Mouse (Mus musculus) frontal cortex, postnatal 36 days (tissue): ENCODE measurements around the gene Tmigd3.
A peak's percentile ranks its signal among the peaks of the same experiment; 100 is the strongest.

Source experiments
- DNase-seq, 2 experiments: peaks; one replicate each; pipeline ENCODE4 v3.0.0; 2022; ENCODE audit warnings: low spot score in 2 of 2

Tmigd3 gene

GRCm38 (mm10) chr3:105873451-105874445 is 3.0 kb downstream of the Tmigd3 start:
- DNase-seq, result no peak

GRCm38 (mm10) chr3:105876022-105876421 is 5.3 kb downstream of the Tmigd3 start:
- DNase-seq, result no peak

GRCm38 (mm10) chr3:105877252-105877803 is 6.6 kb downstream of the Tmigd3 start:
- DNase-seq, result no peak

DNA sequence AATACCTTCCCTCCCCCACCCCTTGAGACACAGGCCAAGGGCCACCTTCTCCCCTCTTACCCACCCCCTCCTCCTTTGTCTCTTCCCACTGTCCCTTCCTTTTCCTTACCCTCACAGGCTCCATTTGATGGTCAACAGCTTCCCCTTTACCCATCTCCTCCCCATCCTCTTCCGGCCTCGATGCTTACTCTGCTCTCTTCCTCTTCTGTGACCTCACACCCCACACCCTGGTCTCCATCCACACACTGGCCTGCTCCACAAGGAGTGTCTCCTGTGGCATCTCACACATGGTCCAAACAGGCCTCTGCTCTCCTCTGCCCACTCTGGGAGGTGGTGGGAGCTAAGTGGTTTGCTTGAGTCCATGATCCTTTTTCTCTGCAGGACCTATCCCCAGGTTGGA is 7.2 kb downstream of the Tmigd3 start:
- no peak for DNase-seq

DNA sequence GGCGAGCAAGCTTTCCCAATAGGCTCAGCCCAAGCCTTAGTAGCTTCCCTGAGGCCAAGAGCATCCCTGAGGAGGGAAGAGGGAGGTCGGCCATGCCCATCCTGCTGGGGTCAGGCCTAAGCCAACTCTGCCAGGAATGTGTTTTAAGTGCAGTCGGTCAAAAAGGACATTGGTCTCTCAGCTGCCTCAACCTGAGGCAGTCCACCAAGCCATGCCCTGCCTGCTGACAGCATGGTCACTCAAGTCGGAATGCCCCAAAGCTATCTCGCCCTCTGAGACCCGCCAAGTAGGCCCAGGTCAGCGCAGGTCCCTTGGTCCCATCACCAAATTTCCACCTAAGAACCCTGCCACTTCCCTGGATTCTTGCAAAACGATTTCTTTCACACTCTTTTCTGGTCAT is 8.0 kb downstream of the Tmigd3 start:
- DNase-seq, result no peak

DNA sequence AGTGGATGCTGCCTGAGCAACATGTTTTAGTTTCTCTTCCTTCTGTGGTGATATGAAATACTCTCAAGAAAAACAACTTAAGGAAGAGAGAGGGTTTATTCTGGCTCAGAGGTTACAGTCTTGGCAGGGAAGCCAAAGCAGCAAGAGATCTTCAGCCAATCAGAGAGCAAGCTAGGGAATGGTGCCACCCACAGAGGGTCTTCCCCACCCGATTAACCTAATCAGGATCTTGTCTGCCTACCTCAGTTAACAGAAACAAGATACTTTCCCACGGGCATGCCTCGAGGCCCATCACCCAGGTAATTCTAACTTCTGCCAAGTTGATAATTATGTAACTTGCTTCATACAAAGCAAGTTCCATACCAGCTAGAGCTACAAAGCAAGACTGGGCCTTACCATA is 9.7 kb downstream of the Tmigd3 start:
- no peak for DNase-seq

DNA sequence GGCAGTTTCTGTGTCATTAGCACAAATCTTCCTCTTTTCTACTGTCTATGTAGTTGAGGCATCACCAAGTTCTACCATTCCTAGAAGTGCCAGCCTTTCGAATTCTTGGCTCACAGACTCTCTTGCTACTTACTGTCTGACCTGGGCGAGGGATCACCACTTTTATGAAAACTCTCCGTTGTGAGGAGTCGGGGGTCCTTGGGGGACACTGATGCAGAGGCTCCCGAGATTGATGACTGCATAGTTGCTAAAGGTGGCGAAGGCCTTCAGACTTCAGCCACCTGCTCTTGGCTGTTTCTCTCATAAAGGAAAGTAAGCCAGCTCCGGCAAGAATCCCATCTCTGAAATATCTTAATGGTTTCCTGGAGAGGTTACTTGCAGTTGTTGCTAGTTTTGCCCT is 11.4 kb downstream of the Tmigd3 start:
- no peak for DNase-seq

DNA sequence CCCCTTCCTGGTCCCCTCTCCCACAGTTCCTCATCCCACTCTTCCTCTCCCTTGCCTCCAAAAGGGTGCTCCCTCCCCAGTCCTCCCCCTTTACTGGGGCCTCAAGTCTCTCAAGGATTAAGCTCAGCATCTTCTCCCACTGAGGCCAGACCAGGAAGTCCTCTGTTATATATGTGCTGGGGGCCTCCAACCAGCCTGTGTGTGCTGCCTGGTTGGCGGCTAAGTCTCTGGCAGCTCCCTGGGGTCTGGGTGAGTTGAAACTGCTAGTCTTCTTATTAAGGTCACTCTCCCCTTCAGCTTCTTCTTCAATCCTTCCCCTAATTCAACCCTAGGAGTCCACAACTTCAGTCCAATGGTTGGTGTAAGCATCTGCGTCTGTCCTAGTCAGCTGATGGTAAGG is 12.4 kb downstream of the Tmigd3 start:
- no peak for DNase-seq

DNA sequence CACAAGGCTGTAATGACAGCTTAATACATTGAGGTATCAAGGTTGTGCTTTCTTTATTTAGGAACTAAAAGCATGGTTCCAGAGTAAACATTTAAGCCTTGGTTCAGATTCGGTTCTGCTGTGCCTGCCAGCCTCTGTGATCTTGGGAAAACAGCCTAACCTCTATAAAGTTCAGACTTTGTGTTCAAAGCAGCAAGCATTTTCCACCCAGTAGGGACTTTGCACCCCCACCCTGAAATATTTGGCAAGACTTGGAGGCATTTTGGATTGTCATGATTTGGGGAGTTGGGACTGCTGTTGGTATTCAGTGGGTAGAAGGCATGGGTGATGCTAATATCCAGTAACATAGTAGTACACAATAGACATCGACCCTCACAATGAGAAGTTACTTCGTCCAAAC is 18.3 kb downstream of the Tmigd3 start:
- DNase-seq, result no peak

GRCm38 (mm10) chr3:105890220-105890619 is 19.5 kb downstream of the Tmigd3 start:
- DNase-seq, result no peak

DNA sequence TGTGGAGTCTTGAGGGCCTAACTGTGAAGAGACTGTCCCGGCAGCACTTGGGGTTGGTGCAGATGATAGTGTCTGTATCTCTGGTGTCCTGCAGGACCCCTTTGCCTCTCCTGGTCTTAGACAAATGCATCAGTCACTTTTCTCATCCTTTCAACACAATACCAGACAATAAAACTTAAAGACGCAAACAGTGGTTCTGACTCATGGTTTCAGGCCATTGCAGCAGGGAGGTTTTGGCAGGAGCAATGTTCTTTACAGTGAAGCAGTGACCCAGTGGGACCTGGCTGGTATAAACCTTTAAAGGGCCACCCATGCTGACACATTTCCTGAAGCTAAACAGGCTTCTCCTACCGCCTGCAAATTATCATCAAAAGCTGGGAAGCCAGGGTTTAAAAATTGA is 20.4 kb downstream of the Tmigd3 start:
- DNase-seq, result no peak

DNA sequence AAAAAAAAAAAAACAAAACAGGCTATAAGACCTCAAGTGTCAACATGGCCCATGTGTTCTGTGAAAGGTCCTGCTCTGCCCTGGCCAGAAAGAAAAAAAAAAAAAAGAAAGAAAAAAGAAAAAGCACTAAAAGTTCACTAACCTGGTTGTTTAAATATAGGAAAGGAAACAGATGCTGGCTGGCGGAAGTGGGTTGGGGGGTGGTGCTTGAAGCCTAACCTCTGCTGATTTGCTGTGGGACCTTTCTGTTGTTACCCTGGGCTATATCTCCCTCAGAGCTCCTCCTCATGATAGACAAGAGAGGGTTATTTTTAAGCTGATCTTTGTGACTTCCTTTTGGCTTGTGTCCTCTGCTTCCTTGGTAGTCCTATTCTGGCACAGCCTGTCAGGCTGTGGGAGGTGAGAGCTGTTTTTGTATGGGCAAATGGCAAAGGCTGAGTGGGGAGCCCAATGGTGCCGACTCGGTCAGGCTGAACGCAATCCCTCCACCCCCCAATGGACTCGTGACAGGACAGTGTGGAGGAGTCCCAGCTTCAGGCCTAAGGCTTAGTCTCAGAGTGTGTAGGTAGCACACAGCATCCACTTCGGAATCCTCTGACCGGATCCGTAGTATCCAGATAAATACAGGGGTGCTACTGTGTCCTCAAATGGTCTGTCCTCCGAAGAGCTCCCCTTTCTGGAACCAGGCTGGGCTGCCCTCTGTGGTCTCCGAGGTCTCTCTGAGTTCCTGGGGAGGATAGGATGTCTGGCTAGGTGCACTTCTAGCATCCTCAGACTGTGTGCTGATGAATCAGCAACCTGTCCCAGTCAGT is 21.3 kb downstream of the Tmigd3 start:
- peak in 1 of 2 experiments; percentile 28 for DNase-seq

GRCm38 (mm10) chr3:105892572-105893495 is 22.1 kb downstream of the Tmigd3 start:
- no peak for DNase-seq

DNA sequence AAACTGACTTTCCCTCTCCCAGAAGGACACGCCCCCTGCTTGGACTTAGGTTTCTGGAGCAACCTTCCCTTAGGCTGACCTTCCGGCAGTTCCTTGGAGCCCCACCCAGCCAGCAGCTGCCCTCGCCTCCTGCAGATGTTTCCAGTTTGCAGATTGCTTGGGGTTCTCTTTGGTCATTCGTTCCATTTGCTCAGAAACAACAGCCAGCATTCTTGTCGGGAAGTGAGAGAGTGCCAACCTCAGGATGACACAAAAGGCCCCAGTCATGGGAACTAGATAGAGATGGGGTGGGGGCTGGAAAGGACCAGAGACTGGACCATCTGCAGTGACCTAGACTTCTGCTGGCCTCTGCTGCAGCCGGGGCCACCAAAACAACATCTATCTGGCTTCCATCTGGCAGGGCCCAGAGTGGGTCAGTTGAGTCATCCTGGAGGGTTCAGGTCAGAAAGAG is 23.3 kb downstream of the Tmigd3 start:
- no peak for DNase-seq

DNA sequence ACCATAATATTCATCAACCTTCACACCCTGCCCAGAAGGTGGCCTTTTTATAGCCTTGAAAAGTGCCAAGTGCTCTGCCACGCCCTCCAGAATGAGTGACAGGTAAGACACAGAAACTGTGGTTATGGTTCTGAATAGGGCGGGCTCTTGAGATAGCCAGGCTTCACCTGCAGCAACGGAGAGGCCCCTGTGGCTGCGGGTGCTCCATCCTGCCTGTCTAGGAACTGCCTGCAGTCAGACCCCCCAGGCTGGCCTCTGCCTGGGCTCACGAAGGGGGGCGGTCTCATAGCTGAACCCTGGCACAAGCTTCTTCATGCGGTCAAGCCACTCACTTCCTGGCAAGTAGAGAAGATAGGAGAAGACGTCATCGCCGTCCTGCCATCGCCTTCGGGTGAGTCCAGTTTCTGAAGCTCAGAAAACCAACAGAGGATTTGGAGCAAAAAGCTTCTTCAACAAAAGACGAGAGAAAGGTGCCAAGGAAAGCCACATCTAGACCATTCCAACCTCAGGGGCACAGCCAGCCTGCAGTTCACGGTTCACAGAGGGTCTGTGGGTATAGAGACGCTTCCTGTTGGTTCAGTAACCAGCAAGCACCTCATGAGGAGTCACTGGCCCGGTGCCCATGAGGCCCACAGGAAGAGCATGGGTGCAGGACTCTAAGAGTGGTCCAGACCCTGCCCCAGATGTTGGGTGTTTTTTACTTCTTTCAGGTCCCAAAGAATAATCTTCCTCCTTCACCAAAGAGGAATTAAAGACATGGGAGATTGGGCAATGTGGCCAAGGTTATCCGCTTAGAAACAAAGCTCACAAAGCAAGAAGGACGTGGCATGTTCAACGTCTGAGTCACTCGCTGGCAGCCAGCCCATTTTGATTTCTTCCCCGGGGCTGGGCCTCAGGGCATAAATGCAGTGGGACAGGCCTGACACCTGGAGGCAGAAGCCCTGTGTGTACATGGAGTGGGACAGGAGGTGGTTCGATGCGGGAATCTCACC is 24.2 kb downstream of the Tmigd3 start:
- DNase-seq, result peak in 1 of 2 experiments; percentile 62

DNA sequence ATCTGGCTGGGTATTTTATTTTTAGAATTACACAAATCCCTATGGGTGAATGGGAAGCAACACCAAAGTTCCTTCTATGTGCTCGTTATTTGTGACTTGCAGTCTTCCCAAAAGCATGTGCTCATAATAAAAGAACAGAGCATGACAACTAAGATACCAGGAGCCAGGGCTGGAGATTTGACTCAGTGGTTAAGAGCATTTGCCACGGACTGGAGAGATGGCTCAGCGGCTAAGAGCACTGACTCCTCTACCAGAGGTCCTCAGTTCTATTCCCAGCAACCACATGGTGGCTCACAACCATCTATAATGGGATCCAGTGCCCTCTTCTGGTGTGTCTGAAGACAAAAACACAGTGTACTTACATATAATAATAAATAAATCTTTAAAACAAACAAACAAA is 26.1 kb downstream of the Tmigd3 start:
- DNase-seq, result no peak

DNA sequence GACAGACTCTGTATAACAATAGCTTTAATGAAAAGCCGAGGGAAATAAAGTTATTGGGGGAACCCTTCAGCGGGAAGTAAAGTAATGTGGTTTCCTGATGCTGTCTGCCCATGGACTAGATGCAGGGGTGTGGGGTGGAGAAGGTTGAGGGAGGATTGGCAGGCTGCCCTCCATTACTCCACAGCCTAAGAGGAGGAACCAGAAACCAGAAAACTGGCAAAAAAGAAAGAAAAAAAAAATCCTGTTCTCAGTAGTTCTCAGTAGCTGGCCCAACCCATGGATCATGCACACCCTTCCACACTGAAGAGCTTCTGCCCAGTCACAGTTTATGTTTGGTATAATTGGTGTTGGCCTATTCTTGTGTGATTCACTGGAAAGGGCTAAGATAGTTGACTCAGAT is 27.6 kb downstream of the Tmigd3 start:
- no peak for DNase-seq

- no peak for DNase-seq
These were observed 28.2 kb downstream of the Tmigd3 start for GRCm38 (mm10) chr3:105898861-105899260.

- DNase-seq, result peak; percentile 85 to 86
These were observed 28.9 kb downstream of the Tmigd3 start for GRCm38 (mm10) chr3:105899394-105900147.
